Mouse (Mus musculus) MN1 (cell line): ENCODE results near the gene Six4.
"Not testable (repeated sequence)": the region's sequence is repeated elsewhere in the genome, so short reads cannot be mapped to it uniquely, and the experiment has no call there.

Source experiments
- DNase-seq: peaks from one replicate; pipeline ENCODE4 v3.0.0-alpha.2; 2016; ENCODE audit warnings: low spot score

Gene Six4

DNA sequence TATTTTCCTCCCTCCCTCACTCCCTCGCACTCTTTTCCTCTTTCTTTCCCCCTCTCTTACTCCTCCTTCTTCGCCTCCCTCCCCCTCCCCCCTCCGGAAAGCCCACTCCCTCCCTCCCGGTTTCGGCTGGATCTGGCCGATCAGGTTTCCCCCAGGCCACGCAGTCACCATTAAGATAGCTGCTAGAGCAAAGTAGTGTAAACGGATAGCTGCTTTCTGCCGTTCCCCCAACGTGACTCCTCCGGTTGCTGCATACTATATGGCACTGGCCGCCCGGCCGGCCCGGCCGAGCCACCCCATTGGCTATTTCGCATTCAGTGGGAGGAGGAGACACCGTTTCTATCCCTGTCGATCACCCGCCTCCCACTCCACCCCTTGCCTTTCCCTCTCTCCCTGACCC lies at the start of gene Six4:
TSS of gene Six4 (minus strand) at position 261 of the 400 bp plus-strand sequence.
- DNase-seq, result peak; percentile 93

DNA sequence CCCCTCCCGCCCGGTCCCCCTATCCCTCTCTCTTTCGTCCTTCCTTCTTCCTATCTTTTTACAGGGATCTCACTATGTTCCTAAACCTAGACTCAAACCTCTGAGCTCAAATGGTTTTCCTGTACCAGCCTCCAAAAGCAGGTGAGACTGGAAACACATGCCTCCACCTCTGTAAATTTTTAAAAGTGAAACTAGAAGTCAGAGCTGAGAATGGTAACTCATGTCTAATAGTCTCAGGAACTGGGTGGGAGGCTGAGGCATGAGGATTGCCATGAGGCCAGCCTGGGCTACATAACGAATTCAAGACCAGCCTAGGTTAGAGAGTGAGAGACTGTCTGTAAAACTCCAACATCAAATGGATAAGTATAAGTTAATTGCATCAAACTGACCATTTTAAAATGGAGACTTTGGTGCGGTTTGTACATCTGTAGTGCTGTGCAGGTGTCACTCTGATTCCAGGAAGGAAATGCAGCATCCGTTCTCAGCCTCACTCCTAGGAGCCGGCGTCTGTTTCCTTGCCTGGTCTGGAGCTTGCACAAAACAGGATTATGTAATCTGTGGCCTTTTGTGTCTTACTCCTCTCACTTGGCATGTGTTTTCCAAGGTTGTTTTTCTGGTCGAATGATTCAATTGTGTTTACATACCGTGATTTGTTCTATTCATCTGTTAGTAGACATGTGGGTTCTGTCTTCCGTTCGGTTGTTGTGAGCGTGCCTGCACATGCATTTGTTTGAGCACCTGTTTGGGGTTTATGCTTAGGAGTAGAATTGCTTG lies 49.3 kb upstream of the Six4 start:
- no peak for DNase-seq

GRCm38 (mm10) chr12:73160341-73160740 lies 47.1 kb upstream of the Six4 start:
- peak; percentile 53 for DNase-seq

- no peak for DNase-seq
These were observed 40.9 kb upstream of the Six4 start for GRCm38 (mm10) chr12:73154150-73154549.

DNA sequence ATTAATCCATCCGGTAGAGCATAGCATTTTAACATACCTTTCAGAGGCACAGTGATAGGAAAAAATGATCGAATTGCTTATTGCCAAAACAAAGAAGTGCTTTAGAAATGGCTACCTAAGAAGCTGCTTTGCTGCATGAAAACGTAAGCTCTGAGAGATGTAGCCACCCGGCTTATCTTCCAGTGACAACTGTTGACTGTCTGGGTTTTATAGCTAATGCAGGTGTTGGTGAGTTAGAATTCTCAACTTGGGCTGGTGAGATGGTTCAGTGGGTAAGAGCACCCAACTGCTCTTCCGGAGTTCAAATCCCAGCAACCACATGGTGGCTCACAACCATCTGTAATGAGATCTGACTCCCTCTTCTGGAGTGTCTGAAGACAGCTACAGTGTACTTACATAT lies 37.8 kb upstream of the Six4 start:
- not testable (repeated sequence) for DNase-seq

DNA sequence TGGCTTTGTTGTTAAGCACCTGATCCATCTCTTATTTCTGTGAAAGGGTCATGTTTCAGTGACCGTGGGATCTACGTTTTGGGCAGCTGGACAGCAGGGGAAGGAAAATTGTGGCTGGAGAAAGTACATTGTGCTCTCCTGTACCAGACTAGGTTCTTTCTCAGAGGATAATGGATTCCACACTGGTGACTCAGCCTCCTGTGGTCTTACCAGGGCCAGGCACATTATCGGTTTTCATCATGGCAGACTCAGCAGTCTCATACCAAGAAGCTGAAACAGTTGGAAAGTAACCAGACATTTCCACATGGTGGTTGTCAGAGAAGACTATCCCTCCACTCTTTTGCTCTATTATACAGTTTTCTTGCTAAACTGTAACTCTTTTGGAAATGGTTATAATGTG lies 34.0 kb upstream of the Six4 start:
- DNase-seq, result peak; percentile 61

DNA sequence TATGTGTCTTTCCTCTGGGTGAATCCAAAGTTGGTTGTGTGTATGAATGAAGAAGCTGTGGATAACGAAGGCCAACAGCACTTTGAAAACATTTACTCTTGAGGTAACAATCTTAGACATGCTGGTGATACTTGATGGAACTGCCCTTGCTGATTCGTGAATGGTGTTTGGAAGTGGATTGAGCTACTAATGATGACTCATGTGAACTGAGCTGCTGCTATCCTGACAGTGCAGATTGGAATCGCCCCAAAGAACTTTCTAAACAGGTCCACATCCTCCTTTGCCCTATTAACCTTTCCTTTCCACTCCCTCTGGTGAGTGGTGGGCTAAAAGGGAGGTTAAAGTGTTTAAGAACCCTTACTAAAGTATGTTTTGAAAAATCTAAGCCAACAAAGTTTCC lies 27.5 kb upstream of the Six4 start:
- no peak for DNase-seq

GRCm38 (mm10) chr12:73125250-73125649 lies 12.0 kb upstream of the Six4 start:
- DNase-seq, result no peak

- DNase-seq, result peak; percentile 93
These were observed 10.1 kb upstream of the Six4 start, which contains the start of gene Mnat1 for GRCm38 (mm10) chr12:73123093-73124041. TSS of gene Mnat1 (plus strand) at chr12:73123717.

DNA sequence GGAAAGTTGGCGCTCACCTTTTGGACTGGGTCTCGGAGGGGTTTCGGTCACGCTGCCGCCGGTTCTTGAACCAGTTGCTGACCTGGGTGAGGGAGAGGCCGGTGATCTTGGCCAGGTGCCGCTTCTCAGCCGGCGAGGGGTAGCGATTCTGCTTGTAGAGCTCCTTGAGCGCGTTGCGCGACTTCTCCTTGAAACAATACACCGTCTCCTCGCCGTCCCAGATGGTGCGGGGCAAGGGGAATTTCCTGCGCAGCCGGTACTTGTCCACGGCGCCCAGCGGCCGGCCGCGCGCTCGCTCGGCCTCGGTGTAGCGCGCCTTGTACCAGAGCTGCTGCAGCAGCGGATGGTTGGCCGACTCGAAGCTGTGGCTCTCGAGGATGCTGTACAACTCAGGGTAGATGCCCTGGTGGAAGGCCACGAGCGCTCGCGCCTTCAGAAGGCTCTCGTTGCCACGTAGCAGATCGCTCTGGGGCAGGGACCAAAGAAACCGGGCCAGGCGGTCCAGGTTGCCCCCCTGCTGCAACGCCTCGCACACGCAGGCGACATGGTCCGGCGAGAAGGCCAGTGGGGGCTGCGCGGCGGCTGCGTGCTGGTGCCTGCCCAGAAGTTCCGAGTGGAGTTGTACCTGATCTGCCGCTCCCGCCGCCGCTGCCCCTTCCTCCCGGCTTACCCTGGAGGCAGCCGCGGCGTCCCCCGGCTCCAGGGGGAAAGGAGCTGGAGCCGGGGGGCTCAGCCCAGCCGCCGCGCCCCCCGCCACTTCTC lies 749 bp downstream of the Six4 start:
- DNase-seq, result peak; percentile 62

- DNase-seq, result peak; percentile 66
These were observed 1.5 kb downstream of the Six4 start for GRCm38 (mm10) chr12:73111561-73112325.

DNA sequence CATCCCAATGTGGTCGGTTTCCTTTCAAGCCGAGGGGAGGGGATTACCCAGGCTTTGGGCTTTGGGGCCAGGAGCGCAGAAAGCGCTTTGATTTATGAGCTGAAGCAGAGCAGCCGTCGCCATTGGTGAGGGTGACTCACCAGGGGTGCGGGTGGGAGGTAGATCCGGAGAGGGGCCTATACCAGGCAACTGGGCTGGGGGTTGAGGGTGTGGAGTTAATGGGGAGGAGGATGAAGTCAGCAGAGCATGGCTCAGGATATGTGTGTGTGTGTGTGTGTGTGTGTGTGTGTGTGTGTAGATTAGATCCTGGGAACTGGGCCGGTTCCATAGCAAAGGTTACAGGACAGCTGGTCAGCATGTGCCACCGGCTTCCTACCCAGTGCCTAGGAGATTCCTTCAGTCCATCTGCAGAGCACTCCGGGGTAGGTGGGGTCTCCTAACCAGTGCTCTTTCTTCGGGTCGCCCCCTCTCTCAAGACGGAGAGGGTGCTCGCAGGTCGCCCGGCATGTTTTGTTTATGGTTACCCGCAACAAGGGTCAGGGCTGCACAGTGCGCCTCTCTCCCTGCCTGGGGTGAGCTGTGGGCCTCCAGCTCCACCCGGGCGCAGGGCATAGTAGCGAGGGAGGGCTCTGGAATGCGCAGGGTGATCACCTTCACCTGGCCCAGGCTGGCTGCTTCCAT lies 2.7 kb downstream of the Six4 start:
- DNase-seq, result peak; percentile 92

DNA sequence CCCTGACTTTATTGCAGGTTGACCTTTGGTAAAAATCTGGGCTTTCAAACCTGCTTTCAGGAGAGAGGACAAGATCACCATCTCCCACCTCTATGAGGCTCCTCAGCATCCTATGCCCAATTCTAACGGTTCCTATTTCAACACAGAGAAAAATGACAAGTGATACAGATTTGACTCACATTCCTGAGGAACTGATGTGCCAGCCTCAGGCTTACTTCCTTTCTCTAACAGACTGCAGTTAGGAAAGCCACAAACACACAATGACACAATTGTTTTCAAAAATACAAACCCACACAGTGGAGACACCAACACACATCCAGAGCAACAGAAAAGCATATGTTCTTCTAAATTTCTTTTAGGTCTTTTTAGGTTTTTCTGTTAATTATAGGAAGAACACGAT lies 5.4 kb downstream of the Six4 start:
- DNase-seq, result no peak

DNA sequence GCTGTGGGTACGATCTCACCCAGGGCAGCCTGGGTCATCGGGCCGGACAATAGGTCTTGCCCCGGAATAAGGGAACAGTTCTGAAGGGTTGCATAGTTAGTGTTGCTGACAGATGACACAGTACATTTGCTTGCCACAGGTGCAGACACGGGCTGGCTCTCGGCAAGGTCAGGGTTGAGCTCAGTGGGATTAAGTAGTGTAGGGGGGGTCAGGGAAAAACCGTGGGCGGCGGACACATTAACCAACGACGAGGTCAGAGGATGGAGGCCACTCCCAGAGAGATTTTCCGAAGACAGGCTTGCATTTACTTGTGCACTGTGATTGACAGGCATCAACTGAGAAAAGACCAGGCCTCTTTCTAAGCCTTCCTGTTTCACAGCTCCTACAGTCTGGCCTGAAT lies 9.5 kb downstream of the Six4 start:
- DNase-seq, result no peak

DNA sequence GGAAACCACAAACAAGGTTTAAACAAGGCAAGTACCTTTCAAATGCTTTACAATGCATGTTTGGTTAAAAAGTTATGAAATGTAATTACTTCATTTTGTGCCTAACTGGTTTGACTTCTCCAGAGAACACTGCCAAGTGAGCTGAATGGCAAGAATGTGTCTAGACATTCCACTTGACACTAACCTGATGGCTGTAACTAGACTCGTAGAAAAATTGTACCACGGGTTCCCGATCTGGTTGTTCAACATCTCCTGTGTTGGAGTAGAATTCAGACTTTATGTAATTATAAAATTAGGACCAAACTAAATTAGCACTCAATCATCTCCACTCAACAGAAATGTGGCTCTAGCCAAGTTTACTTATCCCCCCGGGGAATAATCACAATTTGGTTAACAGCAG lies 14.7 kb downstream of the Six4 start:
- peak; percentile 68 for DNase-seq

DNA sequence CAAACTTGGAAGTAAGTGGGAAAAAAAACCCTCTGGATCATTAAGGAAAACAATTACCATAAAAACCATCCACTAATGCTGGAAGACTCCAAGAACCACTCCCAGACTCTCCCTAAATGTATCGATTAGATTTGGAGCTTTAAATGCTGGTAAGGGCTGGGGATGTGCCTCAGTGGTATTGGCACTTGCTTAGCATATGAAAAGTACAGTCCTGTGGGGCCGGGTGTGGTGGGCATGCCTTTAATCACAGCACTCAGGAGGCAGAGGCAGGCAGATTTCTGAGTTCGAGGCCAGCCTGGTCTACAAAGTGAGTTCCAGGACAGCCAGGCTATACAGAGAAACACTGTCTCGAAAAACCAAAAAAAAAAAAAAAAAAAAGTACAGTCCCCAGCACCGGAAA lies 17.1 kb downstream of the Six4 start:
- DNase-seq, result not testable (repeated sequence)

GRCm38 (mm10) chr12:73094605-73095004 lies 18.7 kb downstream of the Six4 start:
- no peak for DNase-seq

DNA sequence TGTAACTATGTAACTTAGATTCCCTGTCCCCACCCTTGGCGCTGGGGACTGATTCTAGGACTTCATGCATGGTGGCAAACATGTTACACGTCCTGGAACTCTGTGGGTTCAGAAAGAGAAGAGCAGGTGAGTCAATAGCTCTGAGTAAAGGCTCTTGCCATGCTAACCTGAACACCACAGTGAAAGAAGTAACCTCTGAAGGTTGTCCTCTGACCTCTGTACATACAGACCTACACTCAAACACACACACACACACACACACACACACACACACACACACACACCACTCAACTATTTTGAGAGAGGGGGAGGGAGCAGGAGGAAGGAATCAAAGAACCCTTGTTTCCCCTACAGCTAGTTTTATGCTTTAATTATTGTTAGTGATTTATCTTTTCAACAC lies 19.1 kb downstream of the Six4 start:
- no peak for DNase-seq

- DNase-seq, result no peak
These were observed 22.5 kb downstream of the Six4 start for GRCm38 (mm10) chr12:73090672-73091335.

- DNase-seq, result peak; percentile 12
These were observed 24.3 kb downstream of the Six4 start for GRCm38 (mm10) chr12:73088911-73089310.
